Mouse (Mus musculus) intestine, embryonic 14.5 days (tissue): ENCODE data around the gene Ube2s. TPM values are rescaled to one million over a fixed set of nuclear protein-coding genes. Genes with fewer than 3 reads are reported as not detected.
A peak's percentile ranks its signal among the peaks of the same experiment; 100 is the strongest.
"Not testable (repeated sequence)": the region's sequence is repeated elsewhere in the genome, so short reads cannot be mapped to it uniquely, and the experiment has no call there.

Experiments
- ATAC-seq: fragments of 200-750 bp; cut with Nextera tagmentation; replicated peaks from 2 replicates; pipeline ENCODE4 v1.8.0; 2017; ENCODE audit warnings: low read depth, moderate number of reproducible peaks, moderate TSS enrichment, moderate library complexity; ENCODE audit not compliant: low FRiP score, low TSS enrichment
- DNase-seq: peaks from one replicate; pipeline ENCODE4 v3.0.0-alpha.2; 2018; ENCODE audit warnings: low spot score
- H3K27ac ChIP-seq: fragments of 300-500 bp; sonication (generic); 2 replicates; pipeline ENCODE4 v1.5.1; 2014; ENCODE audit warnings: low read depth, mild to moderate bottlenecking, control low read depth
- H3K27me3 ChIP-seq: fragments of 300-500 bp; sonication (generic); replicated peaks from 2 replicates; pipeline ENCODE4 v1.6.1; 2014; ENCODE audit warnings: low read length, control low read depth; ENCODE audit not compliant: control insufficient read depth, insufficient read depth
- H3K36me3 ChIP-seq: fragments of 300-500 bp; sonication (generic); 2 replicates; pipeline ENCODE4 v1.6.1; 2014; ENCODE audit warnings: low read length, control low read depth; ENCODE audit not compliant: control insufficient read depth, insufficient read depth
- H3K4me1 ChIP-seq: fragments of 300-500 bp; sonication (generic); replicated peaks from 2 replicates; pipeline ENCODE4 v1.6.1; 2014; ENCODE audit warnings: low read length, control low read depth, mixed read lengths; ENCODE audit not compliant: control insufficient read depth, insufficient read depth
- H3K4me2 ChIP-seq: fragments of 300-500 bp; sonication (generic); 2 replicates; pipeline ENCODE4 v1.6.1; 2014; ENCODE audit warnings: low read length
- H3K4me3 ChIP-seq: fragments of 300-500 bp; sonication (generic); 2 replicates; pipeline ENCODE4 v1.5.1; 2014; ENCODE audit warnings: low read depth, low read length, control low read depth, mixed read lengths
- H3K9ac ChIP-seq: fragments of 300-500 bp; sonication (generic); 2 replicates; pipeline ENCODE4 v1.6.1; 2014; ENCODE audit warnings: mild to moderate bottlenecking, low read length
- H3K9me3 ChIP-seq: fragments of 300-500 bp; sonication (generic); 2 replicates; pipeline ENCODE4 v1.6.1; 2016; ENCODE audit warnings: low read length, control low read depth; ENCODE audit not compliant: control insufficient read depth
- WGBS: fragments of 180-500 bp; shearing (Covaris S2); extraction: QIAGEN DNeasy Blood & Tissue Kit; methylation state at CpG from one replicate; pipeline ENCODE4 v1.1.7; 2014; 5-methylcytosine and 5-hydroxymethylcytosine counted together
- polyA plus RNA-seq: library from polyadenylated mRNA; unstranded; fragments of >200 nt; fragmentation: Nextera tagmentation; extraction: Ambion mirVana; gene quantifications from 2 replicates; pipeline ENCODE4 v1.2.1, GENCODE M21; 2014

Ube2s gene
- 354 and 371 TPM in 2 replicates for polyA plus RNA-seq

GRCm38 (mm10) chr7:4812303-4813104 lies at the start of gene Ube2s:
TSS of gene Ube2s (minus strand) at chr7:4812590.
- Histone ChIP-seq H3K4me1 (peaks cover 21% of the 10 kb centered on the region), H3K27ac (peak within 1 kb of the TSS; percentile 98), H3K4me3 (peak within 1 kb of the TSS; percentile 95), H3K9me3 (no peaks in the 10 kb centered on the region), H3K27me3 (no peaks in the 10 kb centered on the region), H3K9ac (peak within 1 kb of the TSS; percentile 98), H3K4me2 (peak within 1 kb of the TSS; percentile 82), H3K36me3 (peaks cover 30% of the 10 kb centered on the region)
- DNase-seq (peak; percentile 100), ATAC-seq (peak; percentile 99)
- whole genome bisulfite sequencing = under 1% methylated on average over 62 of the region's 62 CpGs

GRCm38 (mm10) chr7:4860926-4861325 lies 48.5 kb upstream of the Ube2s start:
- H3K27ac ChIP-seq, H3K9ac ChIP-seq, H3K4me1 ChIP-seq, ATAC-seq, H3K4me2 ChIP-seq, DNase-seq, H3K4me3 ChIP-seq, H3K27me3 ChIP-seq, H3K9me3 ChIP-seq, H3K36me3 ChIP-seq: not testable (repeated sequence)
- whole genome bisulfite sequencing = 71% methylated on average over 3 of the region's 3 CpGs

- 55% methylated on average over 12 of the region's 12 CpGs for WGBS
- no peak overlapping the region for H3K27ac ChIP-seq
- no peak overlapping the region for H3K9ac ChIP-seq
- no peak for DNase-seq
- H3K36me3 ChIP-seq = no peaks in the 10 kb centered on the region
- H3K9me3 ChIP-seq = no peaks in the 10 kb centered on the region
- ATAC-seq = no peak
- no peak overlapping the region for H3K4me3 ChIP-seq
- H3K4me1 ChIP-seq = no peaks in the 10 kb centered on the region
- no peaks in the 10 kb centered on the region for H3K27me3 ChIP-seq
- no peak overlapping the region for H3K4me2 ChIP-seq
These were observed 47.1 kb upstream of the Ube2s start for GRCm38 (mm10) chr7:4859418-4859978.

GRCm38 (mm10) chr7:4857321-4857720 lies 44.9 kb upstream of the Ube2s start:
- H3K27me3 ChIP-seq = no peaks in the 10 kb centered on the region
- no peaks in the 10 kb centered on the region for H3K36me3 ChIP-seq
- WGBS = 66% methylated on average over 7 of the region's 7 CpGs
- H3K4me1 ChIP-seq = no peaks in the 10 kb centered on the region
- H3K27ac ChIP-seq = no peak overlapping the region
- no peak for ATAC-seq
- no peak overlapping the region for H3K4me2 ChIP-seq
- no peak overlapping the region for H3K4me3 ChIP-seq
- H3K9me3 ChIP-seq = no peaks in the 10 kb centered on the region
- no peak for DNase-seq
- no peak overlapping the region for H3K9ac ChIP-seq

- no peaks in the 10 kb centered on the region for H3K36me3 ChIP-seq
- DNase-seq (no peak), ATAC-seq (no peak)
- no peak overlapping the region for H3K4me2 ChIP-seq
- no peaks in the 10 kb centered on the region for H3K4me1 ChIP-seq
- no peak overlapping the region for H3K4me3 ChIP-seq
- H3K27ac ChIP-seq = no peak overlapping the region
- no peaks in the 10 kb centered on the region for H3K9me3 ChIP-seq
- WGBS = 87% methylated on average over 9 of the region's 9 CpGs
- H3K9ac ChIP-seq = no peak overlapping the region
- no peaks in the 10 kb centered on the region for H3K27me3 ChIP-seq
These were observed 44.1 kb upstream of the Ube2s start for GRCm38 (mm10) chr7:4856508-4856907.

GRCm38 (mm10) chr7:4853613-4854012 lies 41.2 kb upstream of the Ube2s start:
- no peak for DNase-seq

GRCm38 (mm10) chr7:4851315-4851688 lies 38.9 kb upstream of the Ube2s start:
- Histone ChIP-seq H3K36me3 (no peaks in the 10 kb centered on the region), H3K9ac (no peak overlapping the region), H3K4me2 (no peak overlapping the region), H3K27ac (no peak overlapping the region), H3K4me3 (no peak overlapping the region), H3K9me3 (no peaks in the 10 kb centered on the region), H3K4me1 (no peaks in the 10 kb centered on the region), H3K27me3 (0 out of 2 replicates have a peak, but pooled peaks cover 4% of the 10 kb centered on the region)
- no peak for DNase-seq
- 70% methylated on average over 8 of the region's 8 CpGs for WGBS
- no peak for ATAC-seq

More at GRCm38 (mm10) chr7:4853613-4854012, 41.2 kb upstream of the Ube2s start:
- no peaks in the 10 kb centered on the region for H3K9me3 ChIP-seq
- no peak overlapping the region for H3K9ac ChIP-seq
- ATAC-seq = no peak
- no peak overlapping the region for H3K4me3 ChIP-seq
- no peaks in the 10 kb centered on the region for H3K4me1 ChIP-seq
- H3K27ac ChIP-seq = no peak overlapping the region
- no peaks in the 10 kb centered on the region for H3K36me3 ChIP-seq
- H3K27me3 ChIP-seq = no peaks in the 10 kb centered on the region
- 84% methylated on average over 3 of the region's 3 CpGs for WGBS
- no peak overlapping the region for H3K4me2 ChIP-seq

- H3K36me3 ChIP-seq = no peaks in the 10 kb centered on the region
- H3K9ac ChIP-seq = no peak overlapping the region
- ATAC-seq = no peak
- DNase-seq = no peak
- no peak overlapping the region for H3K27ac ChIP-seq
- no peak overlapping the region for H3K4me3 ChIP-seq
- 70% methylated on average over 11 of the region's 11 CpGs for WGBS
- H3K27me3 ChIP-seq = peaks cover 7% of the 10 kb centered on the region; the same call in 1 of the 2 replicates
- no peak overlapping the region for H3K4me2 ChIP-seq
- no peaks in the 10 kb centered on the region for H3K4me1 ChIP-seq
- no peaks in the 10 kb centered on the region for H3K9me3 ChIP-seq
These were observed 38.4 kb upstream of the Ube2s start for GRCm38 (mm10) chr7:4850621-4851314.
